ENCODE assay signal across 8 mouse cellular contexts in genomic region chr15:80225208-80225607, GRCm38 (mm10). TPM values are rescaled to one million over a fixed set of nuclear protein-coding genes. Genes with fewer than 3 reads are reported as not detected.
DNase-seq lines count a peak whose midpoint lies in the region.

No protein-coding gene starts in this region.

- DNase-seq in A20 (ENCODE audit: low read depth, low spot score) = peak; percentile 85
- DNase-seq in MEL-GATA-1-ER (ENCODE audit: extremely low read depth, low read depth) = peak; percentile 52
- DNase-seq in cerebellum, adult 8-10 months = peak; percentile 79
- peak; percentile 43 for DNase-seq in gastrocnemius, postnatal 25 days
- peak; percentile 69 for DNase-seq in kidney, postnatal 14 days
- peak; percentile 86 for DNase-seq in lung, postnatal 10 days
- DNase-seq in right cerebral cortex, postnatal 10 days (ENCODE audit: low spot score in 2 of 2) = peak; percentile 54 to 76
- peak; percentile 60 for DNase-seq in urinary bladder, postnatal 10 days (ENCODE audit: low spot score)

RNA-seq across cellular contexts. Expression of gene Mief1, which starts 8.6 kb away (rescaled TPM):
- 10 to 100 TPM; 19.5 to 23.2 TPM for total RNA-seq in gastrocnemius, postnatal 25 days (2021)

RNA-seq across cellular contexts. Expression of gene AC140267.1, which starts 10.4 kb away (rescaled TPM):
- 1 to 10 TPM; 4.0 to 7.5 TPM for total RNA-seq in gastrocnemius, postnatal 25 days (2021)

RNA-seq across cellular contexts. Expression of gene Atf4, which starts 29.8 kb away (rescaled TPM):
- 100 to 1,000 TPM; 107 to 114 TPM for total RNA-seq in gastrocnemius, postnatal 25 days (2021)

RNA-seq across cellular contexts. Expression of gene Rps19bp1, which starts 38.9 kb away (rescaled TPM):
- total RNA-seq in gastrocnemius, postnatal 25 days (2021) = 10 to 100 TPM in 1 of 2 experiments, 1 to 10 TPM in 1; 9.9 to 11.2 TPM

RNA-seq across cellular contexts. Expression of gene Mgat3, which starts 51.7 kb away (rescaled TPM):
- total RNA-seq in gastrocnemius, postnatal 25 days (2021) = 1 to 10 TPM in 1 of 2 experiments, under 1 TPM in 1; 0.87 to 1.1 TPM

Comparison
In these comparisons a context has a peak if more than half of its experiments do, and no peak if none do; other contexts are left out.
1. Peak in every context shown above with its lines: DNase-seq.